Mouse (Mus musculus) ES-Bruce4 (cell line): ENCODE results near the gene Ubqln4.

ENCODE experiments used
- CTCF ChIP-seq: IDR thresholded peaks from one replicate; pipeline ENCODE4 v1.8.1; 2011; ENCODE audit warnings: low read depth, low read length
- POLR2A ChIP-seq: IDR thresholded peaks from one replicate; pipeline ENCODE4 v1.8.1; 2011; ENCODE audit warnings: low read length; ENCODE audit not compliant: insufficient read depth

DNA sequence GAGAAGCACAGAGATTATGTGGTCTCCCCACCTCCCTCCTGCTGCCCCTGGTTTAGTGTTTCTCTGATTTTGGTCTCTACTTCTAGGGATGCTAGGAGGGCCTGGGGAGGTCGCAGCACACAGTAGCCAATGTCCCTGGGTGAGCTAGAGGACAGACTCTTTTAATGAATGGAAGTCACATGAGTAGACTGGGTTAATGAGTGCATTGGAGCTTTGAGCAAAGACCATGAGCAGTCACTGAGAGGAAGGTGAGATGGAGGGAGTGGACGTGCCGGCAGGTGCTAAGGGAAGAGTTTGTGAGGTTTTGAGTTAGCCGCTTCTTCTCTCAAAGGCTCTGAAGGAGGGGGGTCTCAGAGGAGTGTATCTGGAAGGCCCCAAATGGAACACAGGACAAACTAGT is 18.0 kb upstream of the Ubqln4 start:
- TF ChIP-seq CTCF (no peak), POLR2A (no peak)
